Mouse (Mus musculus): ENCODE results near the gene Tmem41a.
"Not testable (repeated sequence)": the region's sequence is repeated elsewhere in the genome, so short reads cannot be mapped to it uniquely, and the experiment has no call there.

The Tmem41a gene

DNA sequence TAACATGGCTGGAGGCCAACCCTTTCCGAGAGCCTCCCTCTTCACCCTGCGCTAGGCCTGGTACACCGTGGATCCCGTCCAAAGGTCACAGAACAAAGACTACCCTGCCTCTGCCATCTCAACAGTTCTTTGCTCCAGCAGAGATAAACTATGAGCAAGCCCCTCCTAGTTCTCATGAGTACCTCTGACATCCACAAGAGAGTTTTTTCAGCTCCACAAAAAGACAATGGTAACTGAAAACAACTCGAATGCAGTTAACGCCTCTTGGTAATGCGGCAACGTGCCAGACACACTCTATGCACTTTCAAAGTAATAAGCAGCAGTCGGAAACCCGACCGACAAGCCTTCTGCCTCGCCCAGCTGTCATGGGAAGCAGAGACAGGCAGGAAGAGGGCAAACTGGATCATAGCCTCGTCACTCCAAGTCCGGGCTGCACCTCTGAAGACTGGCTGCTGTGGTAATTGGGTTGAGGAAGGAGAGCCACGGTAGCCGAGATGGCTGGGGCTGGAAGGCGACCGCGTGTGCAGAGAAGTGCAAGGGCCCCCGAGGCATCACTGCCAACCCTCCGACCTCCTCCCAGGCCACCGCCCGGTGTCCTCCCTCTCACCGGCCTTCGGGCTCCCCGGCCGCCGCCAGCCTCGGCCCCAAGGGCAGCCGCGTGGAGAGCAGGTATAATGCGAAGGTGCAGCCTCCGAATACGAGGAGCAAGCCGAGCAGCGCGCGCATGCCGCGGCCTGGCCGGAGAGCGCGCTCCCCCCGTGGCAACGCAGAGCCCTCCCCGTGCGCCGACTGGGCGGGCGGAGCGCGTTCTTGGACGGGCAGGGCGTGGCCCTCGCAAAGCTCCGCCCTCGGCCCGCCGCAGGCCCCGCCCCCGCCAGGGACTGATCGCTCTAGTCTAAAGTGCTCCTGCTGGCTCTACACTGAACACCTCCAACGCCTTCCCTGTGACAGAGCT lies at the start of gene Tmem41a:
Gene Tmem41a, minus strand, starts transcription at position 792 of the 955 bp plus-strand sequence.
- peak; percentile 90 to 93 for DNase-seq

GRCm38 (mm10) chr16:21996402-21996801 lies 49.0 kb upstream of the Tmem41a start:
- DNase-seq: no peak

DNA sequence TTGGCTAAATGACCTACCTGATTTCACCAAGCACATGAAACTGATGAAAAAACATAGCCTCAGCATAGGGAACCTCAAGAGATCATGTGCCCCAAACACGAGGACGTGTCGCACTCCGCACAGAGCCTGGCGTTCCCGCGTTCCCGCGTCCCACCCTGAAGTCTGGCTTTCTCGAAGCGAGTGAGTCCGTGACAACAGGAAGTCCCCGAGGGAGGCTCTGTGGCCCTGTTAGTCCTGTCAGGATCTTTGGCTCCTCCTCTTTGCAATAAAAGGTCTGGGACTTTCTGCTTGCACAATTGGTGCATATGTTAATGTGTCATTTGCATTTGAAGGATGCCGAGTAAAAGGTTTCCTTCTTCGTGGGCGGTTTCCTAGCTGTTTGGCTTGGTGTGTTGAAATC lies 48.0 kb upstream of the Tmem41a start, which contains the start of gene Liph:
Gene Liph, minus strand, starts transcription at position 360 of the 400 bp plus-strand sequence.
- DNase-seq: peak; percentile 31 to 43

DNA sequence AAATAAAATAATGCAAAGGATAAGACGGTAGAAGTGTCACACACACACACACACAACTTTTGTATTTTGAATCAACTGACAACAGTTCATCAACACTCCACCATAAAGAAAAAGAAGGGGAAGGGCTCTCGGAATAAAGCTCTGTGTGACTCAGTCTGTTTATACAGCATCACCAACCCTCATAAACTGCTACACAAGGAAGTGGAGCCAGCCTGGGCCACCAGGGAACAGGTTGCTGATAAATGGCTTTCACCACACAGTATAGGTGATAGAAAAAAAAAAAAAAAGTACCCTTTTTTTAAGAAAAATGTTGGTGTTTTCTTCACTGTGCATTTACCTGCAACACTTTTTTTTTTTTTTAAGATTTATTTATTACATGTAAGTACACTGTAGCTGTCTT lies 44.4 kb upstream of the Tmem41a start:
- DNase-seq: no peak

DNA sequence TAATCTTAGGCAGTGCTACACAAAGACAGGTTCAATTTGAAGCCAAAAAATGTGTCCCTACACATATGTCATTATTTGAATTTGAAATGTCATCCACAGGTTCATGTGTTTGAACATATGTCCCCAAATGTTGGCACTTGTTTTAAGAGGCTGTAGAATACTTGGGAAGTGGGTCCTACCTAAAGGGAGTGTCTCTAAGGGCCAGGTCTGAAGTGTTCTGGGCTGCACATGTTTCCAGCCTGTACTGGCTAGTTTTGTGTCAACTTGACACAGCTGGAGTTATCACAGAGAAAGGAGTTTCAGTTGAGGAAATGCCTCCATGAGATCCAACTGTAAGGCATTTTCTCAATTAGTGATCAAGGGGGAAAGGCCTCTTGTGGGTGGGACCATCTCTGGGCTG lies 43.5 kb upstream of the Tmem41a start:
- DNase-seq: not testable (repeated sequence)

- DNase-seq: no peak
These were observed 40.6 kb upstream of the Tmem41a start for GRCm38 (mm10) chr16:21987956-21988355.

DNA sequence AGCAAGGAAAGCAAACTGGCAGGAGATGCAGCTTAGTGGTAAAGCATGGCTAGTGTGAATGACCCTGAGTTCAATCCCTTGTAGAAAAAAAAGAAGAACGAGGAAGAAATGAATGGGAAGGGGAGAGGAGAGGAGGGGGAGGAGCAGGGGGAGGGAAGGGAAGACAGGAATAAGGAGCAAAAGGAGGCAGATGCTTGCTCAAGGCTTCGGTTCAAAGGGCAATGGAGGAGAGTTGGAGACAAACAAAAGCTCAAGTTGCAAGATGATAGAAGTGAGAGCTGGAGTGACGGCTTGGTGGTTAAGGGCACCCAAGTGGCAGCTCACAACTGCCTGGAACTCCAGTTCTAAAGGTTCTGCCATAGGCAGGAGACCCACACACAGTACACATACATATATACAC lies 38.8 kb upstream of the Tmem41a start:
- DNase-seq: no peak

DNA sequence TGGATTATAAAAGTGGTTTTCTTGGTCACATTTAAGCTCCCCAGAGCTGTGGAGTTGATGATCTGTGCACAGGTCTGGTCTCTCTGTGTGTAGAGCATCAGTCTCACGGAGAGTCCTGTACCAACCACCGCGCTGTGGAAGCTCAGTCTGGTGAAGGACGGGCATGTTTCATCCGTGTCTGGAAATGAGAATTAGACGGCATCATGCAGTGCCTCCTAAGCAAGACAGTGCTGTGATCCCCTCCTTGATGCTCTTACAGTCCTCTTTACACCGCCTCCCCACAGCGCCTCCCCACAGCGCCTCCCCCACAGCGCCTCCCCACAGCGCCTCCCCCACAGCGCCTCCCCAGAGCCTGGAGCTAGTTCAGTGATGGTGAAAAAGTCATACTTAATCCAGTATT lies 36.7 kb upstream of the Tmem41a start:
- peak in 1 of 2 experiments; percentile 18 for DNase-seq

DNA sequence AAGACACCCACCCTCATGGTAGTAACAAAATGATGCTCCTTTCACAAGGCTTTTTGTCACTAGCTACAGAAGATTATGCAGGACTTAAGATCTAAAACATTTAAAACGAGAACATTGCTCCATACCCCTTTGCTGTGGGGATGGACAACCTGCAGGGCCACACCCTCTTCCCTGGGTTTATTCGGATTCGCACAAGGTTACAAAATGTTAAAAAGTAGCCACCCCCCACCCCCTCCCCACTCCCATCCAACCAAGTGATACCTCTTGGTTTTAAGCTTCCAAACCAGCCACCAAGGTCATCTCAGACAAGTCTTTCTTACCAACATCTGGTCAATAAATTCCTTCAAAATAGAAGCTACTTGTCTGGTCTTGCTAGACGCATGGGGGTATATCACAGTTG lies 36.2 kb upstream of the Tmem41a start:
- no peak for DNase-seq

DNA sequence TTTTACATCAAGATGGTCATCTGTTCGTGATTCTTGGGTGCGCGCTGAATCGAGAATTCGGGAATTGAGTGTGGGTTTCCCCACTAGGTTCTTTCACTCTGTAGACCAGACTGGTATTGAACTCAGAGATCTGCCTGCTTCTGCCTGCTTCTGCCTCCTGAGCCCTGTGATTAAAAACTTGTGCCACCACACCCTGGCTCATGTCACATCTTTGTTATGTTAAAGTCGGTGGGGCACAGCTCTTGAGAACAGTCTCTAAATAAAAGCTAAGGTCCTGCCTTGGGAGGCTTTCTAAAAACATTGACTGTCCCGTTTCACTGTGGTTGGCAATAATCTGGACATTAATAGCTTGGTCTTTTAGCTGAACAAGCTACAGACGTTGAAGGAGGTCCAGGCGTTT lies 35.8 kb upstream of the Tmem41a start:
- DNase-seq: no peak

DNA sequence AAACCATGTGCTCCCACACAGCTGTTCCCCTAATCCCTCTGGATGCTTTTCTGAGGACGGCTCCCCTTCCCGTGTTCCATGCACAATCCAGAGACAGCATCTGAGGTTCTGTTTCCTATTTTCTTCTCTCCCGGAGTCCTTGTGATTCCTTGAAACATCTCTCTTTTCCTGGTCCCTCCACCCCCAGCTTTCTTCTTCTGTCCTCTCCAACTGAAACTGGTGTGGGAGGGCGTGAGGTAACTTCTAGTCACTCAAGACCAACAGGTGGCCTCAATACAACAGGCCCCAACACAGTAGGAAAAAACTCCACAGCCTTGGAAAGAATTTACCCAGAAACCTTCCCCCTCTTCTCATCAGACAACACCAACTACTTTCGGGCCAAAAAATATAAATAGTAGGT lies 30.0 kb upstream of the Tmem41a start:
- DNase-seq: no peak

DNA sequence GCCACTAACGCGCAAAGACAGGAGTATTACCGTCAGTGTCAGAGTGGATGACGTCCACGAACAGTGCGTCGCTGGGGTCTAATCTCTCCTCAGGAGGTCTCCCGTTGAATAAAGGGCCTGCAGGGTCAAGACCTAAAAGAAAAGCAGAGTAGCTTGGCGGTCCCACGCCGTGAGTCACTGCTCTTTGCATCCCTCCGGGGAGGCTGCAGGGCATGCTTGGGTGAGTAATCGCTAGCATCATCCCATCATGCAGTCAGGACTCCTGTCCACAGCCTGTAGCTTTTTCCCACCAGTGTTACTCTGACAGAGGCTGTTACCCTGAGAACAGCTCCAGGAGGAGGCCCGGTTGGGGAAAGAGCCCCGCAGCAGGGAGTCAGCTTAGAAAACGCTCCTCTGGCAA lies 28.9 kb upstream of the Tmem41a start:
- DNase-seq: peak; percentile 14 to 25

DNA sequence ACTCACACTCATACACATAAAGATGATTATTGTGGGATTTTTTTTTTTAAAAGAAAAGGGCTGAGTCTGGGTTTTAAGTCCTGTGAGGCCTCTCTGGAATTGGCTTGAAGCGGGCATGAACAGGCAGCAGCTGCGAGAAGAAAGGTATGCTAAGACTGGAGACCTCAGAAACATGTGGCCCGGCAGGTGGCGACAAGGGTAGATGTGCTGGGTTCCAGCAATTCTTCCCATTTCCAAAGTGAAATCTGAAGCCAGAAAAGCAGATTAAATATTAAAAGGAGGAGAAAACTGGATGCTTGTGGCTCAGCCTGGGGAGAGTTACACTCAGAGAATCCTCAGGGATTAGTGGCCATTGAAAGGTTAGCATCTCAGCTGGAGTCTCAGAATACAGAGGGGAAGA lies 24.1 kb upstream of the Tmem41a start:
- no peak for DNase-seq

DNA sequence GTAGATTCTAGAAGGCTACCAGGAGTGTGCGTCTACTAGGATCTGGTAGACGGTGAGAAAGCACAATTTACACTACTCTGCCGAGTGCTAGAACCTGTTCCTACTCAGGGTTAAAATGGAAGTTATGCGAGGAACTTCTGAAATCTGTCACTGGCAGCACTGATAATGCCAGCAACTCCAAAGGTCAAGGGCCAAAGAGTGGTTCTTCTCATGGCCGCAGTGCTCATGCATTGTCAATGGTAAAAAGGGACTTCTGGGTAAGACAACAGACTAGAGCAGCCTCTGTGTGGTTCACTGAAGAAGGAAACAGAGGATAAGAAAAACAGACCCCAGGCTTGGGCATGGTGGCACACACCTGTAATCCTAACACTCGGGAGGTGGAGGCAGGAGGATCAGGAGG lies 23.2 kb upstream of the Tmem41a start:
- no peak for DNase-seq

GRCm38 (mm10) chr16:21969874-21970273 lies 22.5 kb upstream of the Tmem41a start:
- no peak for DNase-seq

DNA sequence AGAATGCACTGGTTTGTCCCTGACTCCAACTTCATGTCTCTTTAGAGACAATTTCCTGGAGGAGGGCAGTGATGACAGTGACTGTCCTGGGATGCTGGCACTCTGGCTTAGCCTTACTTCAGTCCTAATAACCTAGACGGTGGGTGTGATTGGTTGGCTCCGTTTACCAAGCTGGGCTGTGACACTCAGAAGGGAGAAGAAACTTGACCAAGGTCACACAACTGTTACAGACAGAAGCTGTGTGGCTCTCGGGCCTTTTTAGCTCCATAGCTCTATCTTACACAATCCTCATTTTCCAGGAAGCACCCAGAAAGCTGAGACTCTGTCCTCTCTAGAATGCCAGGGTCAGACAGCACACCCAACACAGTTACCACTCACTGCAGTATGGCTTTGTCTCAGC lies 18.2 kb upstream of the Tmem41a start:
- DNase-seq: no peak

GRCm38 (mm10) chr16:21955591-21955990 lies 8.2 kb upstream of the Tmem41a start:
- no peak for DNase-seq

DNA sequence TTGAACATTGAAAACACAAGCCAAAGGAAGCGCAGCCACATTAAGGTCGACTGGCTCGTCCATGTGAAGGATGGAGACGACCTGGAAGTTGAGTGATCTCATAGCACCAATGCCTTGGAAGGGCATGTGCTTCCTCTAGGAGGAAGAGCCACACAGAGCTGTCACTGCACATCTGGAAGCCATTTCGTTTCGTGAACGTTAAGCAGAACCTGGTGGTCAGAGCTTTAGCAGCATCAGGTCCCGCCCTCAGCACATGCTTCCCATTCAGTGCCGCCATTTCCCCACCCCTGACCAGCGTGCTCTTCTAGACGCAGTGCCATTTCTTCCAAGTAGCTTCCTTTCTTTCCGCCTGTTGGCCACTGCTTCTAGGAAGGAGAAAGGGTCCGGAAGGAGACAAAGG lies 18.9 kb downstream of the Tmem41a start:
- no peak for DNase-seq

DNA sequence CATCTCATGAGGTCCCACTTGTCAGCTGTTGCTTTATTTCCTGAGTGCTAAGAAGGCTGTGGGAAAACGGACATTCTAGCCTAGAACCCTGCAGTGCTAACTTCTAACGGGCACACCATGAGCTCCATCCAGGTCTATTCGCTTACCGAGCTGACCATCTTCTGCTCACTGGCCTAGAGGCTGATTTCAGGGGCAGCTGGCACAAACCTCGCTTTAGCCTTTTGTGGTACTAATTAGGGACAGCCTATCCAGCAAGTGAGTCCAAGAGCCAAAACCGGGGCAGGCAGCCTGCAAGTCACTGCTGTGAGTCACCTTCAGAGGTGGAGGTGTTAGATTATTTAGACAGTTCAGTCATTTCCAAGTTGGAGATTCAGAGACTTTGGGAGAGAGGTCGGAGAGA lies 30.7 kb downstream of the Tmem41a start:
- DNase-seq: no peak

GRCm38 (mm10) chr16:21913347-21913746 lies 34.0 kb downstream of the Tmem41a start:
- DNase-seq: no peak

DNA sequence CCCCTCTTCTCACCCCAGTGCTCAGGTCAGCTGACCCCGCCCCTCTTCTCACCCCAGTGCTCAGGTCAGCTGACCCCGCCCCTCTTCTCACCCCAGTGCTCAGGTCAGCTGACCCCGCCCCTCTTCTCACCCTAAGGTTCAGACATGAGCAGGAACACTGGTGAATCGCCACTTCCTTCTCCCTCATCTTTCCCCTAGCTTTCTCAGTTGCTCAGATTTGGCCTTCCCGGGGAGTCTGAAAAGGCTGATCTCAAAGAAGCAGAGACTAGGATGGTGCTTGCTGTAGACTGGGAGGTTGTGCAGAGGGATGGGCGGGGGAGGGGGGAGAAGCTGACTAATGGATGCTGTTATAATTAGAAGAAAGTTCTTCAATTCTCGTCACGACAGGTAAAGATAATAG lies 38.4 kb downstream of the Tmem41a start:
- not testable (repeated sequence) for DNase-seq

DNA sequence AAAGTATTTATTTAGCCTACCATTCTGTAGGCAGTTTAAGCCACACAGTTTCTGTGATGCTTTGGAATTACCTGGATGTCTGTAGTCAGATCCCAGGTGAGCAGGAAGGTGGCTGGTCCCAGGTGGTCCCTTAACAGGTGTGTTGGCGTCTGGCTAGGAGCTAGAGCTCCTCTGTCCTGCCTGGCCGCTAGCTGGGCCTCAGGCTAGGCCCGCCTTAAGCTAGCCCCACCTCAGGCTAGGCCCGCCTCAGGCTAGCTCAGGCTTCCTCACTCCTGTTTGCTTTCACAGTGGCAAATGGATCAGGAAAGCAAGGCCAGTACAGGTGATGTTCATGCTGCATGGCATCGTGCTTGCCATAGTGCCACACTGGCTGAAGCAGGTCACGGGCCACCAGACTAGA lies 40.5 kb downstream of the Tmem41a start:
- no peak for DNase-seq

DNA sequence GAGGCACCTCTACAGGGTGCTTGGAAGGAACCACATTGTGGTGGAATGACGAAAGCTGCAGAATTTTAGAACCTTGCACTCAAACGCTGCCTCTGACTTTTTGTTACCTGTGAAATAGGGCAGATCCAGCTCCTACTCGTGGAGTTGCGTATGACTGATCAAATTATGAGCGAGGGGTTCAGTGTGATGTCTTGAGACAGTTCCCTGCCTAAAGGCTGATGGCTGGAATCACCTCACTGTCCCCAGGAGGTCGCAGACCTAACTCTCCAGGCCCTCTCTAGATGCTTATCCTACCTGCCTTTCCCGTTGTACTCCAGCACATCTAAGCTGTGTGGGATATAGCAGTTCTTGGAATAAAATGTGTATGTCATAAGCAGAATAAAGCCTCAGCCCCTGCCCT lies 41.4 kb downstream of the Tmem41a start:
- no peak for DNase-seq

- DNase-seq: no peak
These were observed 42.7 kb downstream of the Tmem41a start for GRCm38 (mm10) chr16:21904636-21905035.

DNA sequence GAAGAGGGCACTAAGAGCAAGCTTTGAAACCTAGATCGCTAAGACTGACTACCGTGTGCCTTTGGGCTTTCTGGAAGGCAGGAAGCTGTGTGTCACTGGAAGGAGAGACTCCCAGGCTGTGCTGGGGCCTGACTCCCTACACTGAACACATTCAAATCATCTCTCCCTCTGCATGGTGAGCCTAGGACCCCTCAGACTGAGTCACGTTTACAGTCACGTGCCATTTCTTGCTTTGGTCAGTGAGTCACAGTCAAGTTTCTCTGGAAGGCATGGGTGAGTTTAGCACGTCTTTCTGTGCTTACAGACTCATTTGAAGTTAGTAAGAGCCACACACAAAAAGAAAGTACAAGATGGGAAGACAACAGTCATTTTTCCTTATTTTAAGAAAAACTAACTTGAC lies 46.1 kb downstream of the Tmem41a start:
- DNase-seq: no peak

Measured in kidney, postnatal 4 days (tissue).